Mouse (Mus musculus) forebrain, embryonic 13.5 days (tissue): ENCODE results near the gene Mbd5. TPM values are rescaled to one million over a fixed set of nuclear protein-coding genes. Genes with fewer than 3 reads are reported as not detected.
A peak's percentile ranks its signal among the peaks of the same experiment; 100 is the strongest.
"Not testable (repeated sequence)": the region's sequence is repeated elsewhere in the genome, so short reads cannot be mapped to it uniquely, and the experiment has no call there.

Experiments used
- ATAC-seq: fragments of 200-750 bp; cut with Nextera tagmentation; 2 replicates; pipeline ENCODE4 v1.8.0; 2017
- H3K27ac ChIP-seq: fragments of 300-500 bp; sonication (generic); 2 replicates; pipeline ENCODE4 v1.5.1; 2015; ENCODE audit warnings: inconsistent platforms, mild to moderate bottlenecking, moderate library complexity
- H3K27me3 ChIP-seq: fragments of 300-500 bp; sonication (generic); 2 replicates; pipeline ENCODE4 v1.6.1; 2015; ENCODE audit warnings: mild to moderate bottlenecking, inconsistent platforms
- H3K36me3 ChIP-seq: fragments of 300-500 bp; sonication (generic); 2 replicates; pipeline ENCODE4 v1.6.1; 2015; ENCODE audit warnings: mild to moderate bottlenecking, inconsistent platforms; ENCODE audit not compliant: poor library complexity, severe bottlenecking
- H3K4me1 ChIP-seq: fragments of 300-500 bp; sonication (generic); 2 replicates; pipeline ENCODE4 v1.6.1; 2015; ENCODE audit warnings: inconsistent platforms
- H3K4me2 ChIP-seq: fragments of 300-500 bp; sonication (generic); 2 replicates; pipeline ENCODE4 v1.6.1; 2015; ENCODE audit warnings: inconsistent platforms, mild to moderate bottlenecking, moderate library complexity
- H3K4me3 ChIP-seq: fragments of 300-500 bp; sonication (generic); 2 replicates; pipeline ENCODE4 v1.5.1; 2015; ENCODE audit warnings: mild to moderate bottlenecking, inconsistent platforms
- H3K9ac ChIP-seq: fragments of 300-500 bp; sonication (generic); 2 replicates; pipeline ENCODE4 v1.6.1; 2015; ENCODE audit warnings: mild to moderate bottlenecking, inconsistent platforms
- H3K9me3 ChIP-seq: fragments of 300-500 bp; sonication (generic); replicated peaks from 2 replicates; pipeline ENCODE4 v1.6.1; 2016; ENCODE audit warnings: inconsistent platforms
- whole genome bisulfite sequencing: fragments of 180-500 bp; shearing (Covaris S2); methylation state at CpG from one replicate; pipeline ENCODE4 v1.1.7; 2015; 5-methylcytosine and 5-hydroxymethylcytosine counted together
- polyA plus RNA-seq: library from polyadenylated mRNA; unstranded; fragments of >200 nt; fragmentation: Nextera tagmentation; extraction: Ambion mirVana; gene quantifications from 2 replicates; pipeline ENCODE4 v1.2.1, GENCODE M21; 2015

The Mbd5 gene
- polyA plus RNA-seq, 1 experiment from 2014 or later = 33.0 TPM

- ATAC-seq = no peak
These were observed 241.7 kb downstream of the Mbd5 start for GRCm38 (mm10) chr2:49190984-49191383.

GRCm38 (mm10) chr2:49191695-49192094 is 242.4 kb downstream of the Mbd5 start:
- H3K4me3 ChIP-seq = no peak overlapping the region
- H3K9me3 ChIP-seq = no peaks in the 10 kb centered on the region
- no peak overlapping the region for H3K9ac ChIP-seq
- ATAC-seq = no peak
- no peaks in the 10 kb centered on the region for H3K27me3 ChIP-seq
- H3K4me2 ChIP-seq = no peak overlapping the region
- WGBS = 91% methylated on average over 3 of the region's 3 CpGs
- no peaks in the 10 kb centered on the region for H3K4me1 ChIP-seq
- no peaks in the 10 kb centered on the region for H3K36me3 ChIP-seq
- H3K27ac ChIP-seq = no peak overlapping the region

More at GRCm38 (mm10) chr2:49190984-49191383, 241.7 kb downstream of the Mbd5 start:
- Histone ChIP-seq H3K9me3 (no peaks in the 10 kb centered on the region), H3K4me2 (no peak overlapping the region), H3K27me3 (no peaks in the 10 kb centered on the region), H3K27ac (no peak overlapping the region), H3K4me3 (no peak overlapping the region), H3K4me1 (no peaks in the 10 kb centered on the region), H3K36me3 (no peaks in the 10 kb centered on the region), H3K9ac (no peak overlapping the region)
- 78% methylated on average over 2 of the region's 2 CpGs for WGBS

- Histone ChIP-seq H3K4me1 (no peaks in the 10 kb centered on the region), H3K4me2 (no peak overlapping the region), H3K9me3 (no peaks in the 10 kb centered on the region), H3K27me3 (no peaks in the 10 kb centered on the region), H3K4me3 (no peak overlapping the region), H3K27ac (no peak overlapping the region), H3K9ac (no peak overlapping the region), H3K36me3 (no peaks in the 10 kb centered on the region)
- WGBS = 70% methylated on average over 1 of the region's 1 CpGs
- ATAC-seq = no peak
These were observed 254.8 kb downstream of the Mbd5 start for GRCm38 (mm10) chr2:49204081-49204480.

- not testable (repeated sequence) for H3K9ac ChIP-seq, H3K4me2 ChIP-seq, H3K4me3 ChIP-seq, H3K27ac ChIP-seq, H3K9me3 ChIP-seq, ATAC-seq, H3K27me3 ChIP-seq, H3K36me3 ChIP-seq, H3K4me1 ChIP-seq
- 100% methylated on average over 1 of the region's 1 CpGs for WGBS
These were observed 256.4 kb downstream of the Mbd5 start for GRCm38 (mm10) chr2:49205692-49206091.

- WGBS = 75% methylated on average over 3 of the region's 3 CpGs
- H3K4me1 ChIP-seq = no peaks in the 10 kb centered on the region
- H3K9me3 ChIP-seq = no peaks in the 10 kb centered on the region
- no peaks in the 10 kb centered on the region for H3K27me3 ChIP-seq
- no peak overlapping the region for H3K4me2 ChIP-seq
- no peak overlapping the region for H3K9ac ChIP-seq
- peak; percentile 63; the same call in 1 of the 2 replicates for ATAC-seq
- no peak overlapping the region for H3K27ac ChIP-seq
- H3K4me3 ChIP-seq = no peak overlapping the region
- no peaks in the 10 kb centered on the region for H3K36me3 ChIP-seq
These were observed 260.0 kb downstream of the Mbd5 start for GRCm38 (mm10) chr2:49209349-49209748.

GRCm38 (mm10) chr2:49210408-49210807 is 261.1 kb downstream of the Mbd5 start:
- Histone ChIP-seq H3K27ac (no peak overlapping the region), H3K9ac (no peak overlapping the region), H3K36me3 (no peaks in the 10 kb centered on the region), H3K4me2 (no peak overlapping the region), H3K4me1 (no peaks in the 10 kb centered on the region), H3K27me3 (no peaks in the 10 kb centered on the region), H3K9me3 (no peaks in the 10 kb centered on the region), H3K4me3 (no peak overlapping the region)
- WGBS = 84% methylated on average over 1 of the region's 1 CpGs
- ATAC-seq = no peak

- no peak overlapping the region for H3K4me3 ChIP-seq
- no peaks in the 10 kb centered on the region for H3K27me3 ChIP-seq
- no peaks in the 10 kb centered on the region for H3K36me3 ChIP-seq
- no peak overlapping the region for H3K4me2 ChIP-seq
- no peaks in the 10 kb centered on the region for H3K4me1 ChIP-seq
- H3K27ac ChIP-seq = no peak overlapping the region
- H3K9me3 ChIP-seq = no peaks in the 10 kb centered on the region
- no peak for ATAC-seq
- no peak overlapping the region for H3K9ac ChIP-seq
These were observed 280.4 kb downstream of the Mbd5 start for GRCm38 (mm10) chr2:49229725-49230124.

GRCm38 (mm10) chr2:49234064-49234463 is 284.8 kb downstream of the Mbd5 start:
- no peaks in the 10 kb centered on the region for H3K27me3 ChIP-seq
- H3K4me3 ChIP-seq = no peak overlapping the region
- H3K9ac ChIP-seq = no peak overlapping the region
- no peak for ATAC-seq
- 81% methylated on average over 2 of the region's 2 CpGs for WGBS
- H3K27ac ChIP-seq = no peak overlapping the region
- H3K4me2 ChIP-seq = no peak overlapping the region
- H3K4me1 ChIP-seq = no peaks in the 10 kb centered on the region
- no peaks in the 10 kb centered on the region for H3K9me3 ChIP-seq
- H3K36me3 ChIP-seq = no peaks in the 10 kb centered on the region

GRCm38 (mm10) chr2:49241715-49242114 is 292.4 kb downstream of the Mbd5 start:
- H3K9me3 ChIP-seq = no peaks in the 10 kb centered on the region
- ATAC-seq = no peak
- no peak overlapping the region for H3K4me3 ChIP-seq
- no peaks in the 10 kb centered on the region for H3K4me1 ChIP-seq
- 90% methylated on average over 4 of the region's 4 CpGs for WGBS
- H3K36me3 ChIP-seq = no peaks in the 10 kb centered on the region
- no peak overlapping the region for H3K27ac ChIP-seq
- no peaks in the 10 kb centered on the region for H3K27me3 ChIP-seq
- H3K9ac ChIP-seq = no peak overlapping the region
- no peak overlapping the region for H3K4me2 ChIP-seq

GRCm38 (mm10) chr2:49264092-49264491 is 314.8 kb downstream of the Mbd5 start:
- Histone ChIP-seq H3K4me1 (no peaks in the 10 kb centered on the region), H3K9ac (no peak overlapping the region), H3K27me3 (no peaks in the 10 kb centered on the region), H3K4me2 (no peak overlapping the region), H3K4me3 (no peak overlapping the region), H3K9me3 (no peaks in the 10 kb centered on the region), H3K36me3 (no peaks in the 10 kb centered on the region), H3K27ac (no peak overlapping the region)
- 70% methylated on average over 2 of the region's 2 CpGs for WGBS
- ATAC-seq = peak; percentile 65

- no peaks in the 10 kb centered on the region for H3K9me3 ChIP-seq
- H3K4me2 ChIP-seq = peak overlapping the region; percentile 14
- no peak overlapping the region for H3K9ac ChIP-seq
- 0 out of 2 replicates have a peak overlapping the region, but pooled peaks have one; percentile 7 for H3K27ac ChIP-seq
- ATAC-seq = peak; percentile 89
- no peaks in the 10 kb centered on the region for H3K36me3 ChIP-seq
- peaks cover 10% of the 10 kb centered on the region for H3K4me1 ChIP-seq
- no peak overlapping the region for H3K4me3 ChIP-seq
- WGBS = 19% methylated on average over 11 of the region's 11 CpGs
- H3K27me3 ChIP-seq = no peaks in the 10 kb centered on the region
These were observed 323.1 kb downstream of the Mbd5 start for GRCm38 (mm10) chr2:49272295-49272967.

- WGBS = 93% methylated on average over 4 of the region's 4 CpGs
- Histone ChIP-seq H3K27me3 (no peaks in the 10 kb centered on the region), H3K9ac (no peak overlapping the region), H3K36me3 (peaks cover 7% of the 10 kb centered on the region), H3K4me2 (no peak overlapping the region), H3K4me1 (peaks cover 10% of the 10 kb centered on the region), H3K27ac (no peak overlapping the region), H3K9me3 (no peaks in the 10 kb centered on the region), H3K4me3 (no peak overlapping the region)
- ATAC-seq = no peak
These were observed 326.9 kb downstream of the Mbd5 start for GRCm38 (mm10) chr2:49276017-49276722.
